Mouse (Mus musculus) bone marrow, adult 2 months (tissue): ENCODE measurements at regions not wholly inside any gene's neighbourhood (a gene's known extent, or its start where the extent isn't known, plus 50 kb on each side); places are given as distances from the start of the nearest gene placed in this dataset.

ENCODE experiments used
- CTCF ChIP-seq: fragments of 200-500 bp; IDR thresholded peaks from 2 replicates; pipeline ENCODE4 v1.5.1; 2011; ENCODE audit warnings: low read length, control low read depth; ENCODE audit not compliant: control insufficient read depth, insufficient read depth
- POLR2A ChIP-seq: fragments of 200-500 bp; IDR thresholded peaks from 2 replicates; pipeline ENCODE4 v1.6.1; 2011; ENCODE audit warnings: low read depth, mild to moderate bottlenecking, control low read depth, low read length, borderline replicate concordance; ENCODE audit not compliant: control insufficient read depth

GRCm38 (mm10) chr12:106375886-106376285, 365.9 kb downstream of the Vrk1 start:
- TF ChIP-seq CTCF (no peak), POLR2A (no peak)
